Mouse (Mus musculus): ENCODE measurements around the gene Fam117a. TPM values are rescaled to one million over a fixed set of nuclear protein-coding genes. Genes with fewer than 3 reads are reported as not detected.

The Fam117a gene
- total and polyA plus RNA-seq, 2 experiments from 2014 or later, result 1.1 to 6.1 TPM

- H3K27me3 ChIP-seq (ENCODE audit: insufficient read depth, low read length), result 0 out of 2 replicates have a peak, but pooled peaks cover 8% of the 10 kb centered on the region
- no peaks in the 10 kb centered on the region for H3K36me3 ChIP-seq (ENCODE audit: insufficient read depth, low read length)
- WGBS, result 83% methylated on average over 9 of the region's 9 CpGs
- no peak overlapping the region for H3K9ac ChIP-seq (replicated peaks; ENCODE audit: low read length, poor library complexity, severe bottlenecking)
- no peak overlapping the region for H3K4me3 ChIP-seq (ENCODE audit: low read depth, low read length)
- no peak overlapping the region for H3K4me2 ChIP-seq (ENCODE audit: low read depth, low read length, poor library complexity, severe bottlenecking)
- H3K27ac ChIP-seq (ENCODE audit: low read depth, low read length), result no peak overlapping the region
- H3K4me1 ChIP-seq (ENCODE audit: insufficient read depth, low read length), result no peaks in the 10 kb centered on the region
- no peak for ATAC-seq (ENCODE audit: low FRiP score)
- TF ChIP-seq CTCF (IDR thresholded peaks at IDR 0.05), result no peak
- no peaks in the 10 kb centered on the region for H3K9me3 ChIP-seq (ENCODE audit: low read length)
- DNase-seq (ENCODE audit: low spot score), result no peak
Observed at GRCm38 (mm10) chr11:95333805-95334204, 3.0 kb upstream of the Fam117a start.

GRCm38 (mm10) chr11:95334448-95335060, 2.3 kb upstream of the Fam117a start:
- ATAC-seq (ENCODE audit: low FRiP score), result no peak
- Histone ChIP-seq H3K4me3 (ENCODE audit: low read depth, low read length) (no peak overlapping the region), H3K36me3 (ENCODE audit: insufficient read depth, low read length) (no peaks in the 10 kb centered on the region), H3K9ac (replicated peaks; ENCODE audit: low read length, poor library complexity, severe bottlenecking) (no peak overlapping the region), H3K4me1 (ENCODE audit: insufficient read depth, low read length) (no peaks in the 10 kb centered on the region), H3K9me3 (ENCODE audit: low read length) (no peaks in the 10 kb centered on the region), H3K27ac (ENCODE audit: low read depth, low read length) (no peak overlapping the region), H3K27me3 (ENCODE audit: insufficient read depth, low read length) (0 out of 2 replicates have a peak, but pooled peaks cover 8% of the 10 kb centered on the region), H3K4me2 (ENCODE audit: low read depth, low read length, poor library complexity, severe bottlenecking) (no peak overlapping the region)
- 69% methylated on average over 5 of the region's 5 CpGs for WGBS
- TF ChIP-seq CTCF (IDR thresholded peaks at IDR 0.05), result no peak
- no peak for DNase-seq (ENCODE audit: low spot score)

DNA sequence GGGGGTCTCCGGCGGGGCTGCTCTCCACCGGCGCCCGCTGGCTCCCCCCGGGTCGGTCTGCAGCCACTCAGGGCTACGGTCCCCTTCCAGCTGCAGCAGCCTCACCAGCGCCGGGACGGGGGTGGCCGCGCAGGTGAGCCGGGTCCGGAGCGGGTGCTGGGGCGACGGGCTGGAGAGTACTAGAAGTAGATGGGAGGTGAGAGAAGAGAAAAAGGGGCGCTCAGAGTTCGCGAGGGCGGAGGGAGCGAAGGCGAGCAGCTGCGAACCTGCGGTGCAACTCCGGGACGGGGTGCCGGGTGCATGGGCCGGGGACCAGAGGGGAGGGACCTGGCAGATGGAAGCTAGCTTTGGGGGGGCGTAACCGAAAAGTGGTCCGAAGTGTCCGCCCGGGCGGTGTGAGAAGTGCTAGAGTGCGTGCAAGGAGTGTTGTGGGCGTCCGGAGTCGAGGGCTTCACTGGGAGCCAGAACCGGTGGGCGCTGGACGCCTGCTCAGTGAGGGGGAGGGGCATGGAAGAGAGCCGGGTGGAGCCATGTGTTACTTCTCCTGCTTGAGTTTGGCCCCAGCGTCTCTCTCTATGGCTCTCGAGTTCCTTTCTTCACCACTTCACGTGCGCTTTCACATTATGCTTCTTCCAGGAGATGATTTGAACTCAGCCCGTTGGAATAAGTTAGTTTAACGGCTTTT, 453 bp downstream of the Fam117a start:
- Histone ChIP-seq H3K4me2 (ENCODE audit: low read depth, low read length, poor library complexity, severe bottlenecking) (peak overlapping the region; percentile 99), H3K27me3 (ENCODE audit: insufficient read depth, low read length) (0 out of 2 replicates have a peak, but pooled peaks cover 8% of the 10 kb centered on the region), H3K9me3 (ENCODE audit: low read length) (no peaks in the 10 kb centered on the region), H3K36me3 (ENCODE audit: insufficient read depth, low read length) (no peaks in the 10 kb centered on the region), H3K4me1 (ENCODE audit: insufficient read depth, low read length) (no peaks in the 10 kb centered on the region), H3K27ac (ENCODE audit: low read depth, low read length) (no peak overlapping the region), H3K4me3 (ENCODE audit: low read depth, low read length) (peak overlapping the region; percentile 85), H3K9ac (replicated peaks; ENCODE audit: low read length, poor library complexity, severe bottlenecking) (peak overlapping the region; percentile 50)
- peak; percentile 23 for DNase-seq (ENCODE audit: low spot score)
- TF ChIP-seq CTCF (IDR thresholded peaks at IDR 0.05), result no peak
- peak; percentile 68 for ATAC-seq (ENCODE audit: low FRiP score)
- WGBS, result under 1% methylated on average over 39 of the region's 50 CpGs

- DNase-seq (ENCODE audit: low spot score) (no peak), ATAC-seq (ENCODE audit: low FRiP score) (no peak)
- Histone ChIP-seq H3K36me3 (ENCODE audit: insufficient read depth, low read length) (no peaks in the 10 kb centered on the region), H3K27ac (ENCODE audit: low read depth, low read length) (no peak overlapping the region), H3K9ac (replicated peaks; ENCODE audit: low read length, poor library complexity, severe bottlenecking) (0 out of 2 replicates have a peak overlapping the region, but pooled peaks have one; percentile 50), H3K4me2 (ENCODE audit: low read depth, low read length, poor library complexity, severe bottlenecking) (peak overlapping the region; percentile 99), H3K4me1 (ENCODE audit: insufficient read depth, low read length) (no peaks in the 10 kb centered on the region), H3K4me3 (ENCODE audit: low read depth, low read length) (peak overlapping the region; percentile 85), H3K27me3 (ENCODE audit: insufficient read depth, low read length) (0 out of 2 replicates have a peak, but pooled peaks cover 8% of the 10 kb centered on the region), H3K9me3 (ENCODE audit: low read length) (no peaks in the 10 kb centered on the region)
- TF ChIP-seq CTCF (IDR thresholded peaks at IDR 0.05), result no peak
- WGBS, result 37% methylated on average over 9 of the region's 9 CpGs
Observed at GRCm38 (mm10) chr11:95337846-95338342, 1.1 kb downstream of the Fam117a start.

DNA sequence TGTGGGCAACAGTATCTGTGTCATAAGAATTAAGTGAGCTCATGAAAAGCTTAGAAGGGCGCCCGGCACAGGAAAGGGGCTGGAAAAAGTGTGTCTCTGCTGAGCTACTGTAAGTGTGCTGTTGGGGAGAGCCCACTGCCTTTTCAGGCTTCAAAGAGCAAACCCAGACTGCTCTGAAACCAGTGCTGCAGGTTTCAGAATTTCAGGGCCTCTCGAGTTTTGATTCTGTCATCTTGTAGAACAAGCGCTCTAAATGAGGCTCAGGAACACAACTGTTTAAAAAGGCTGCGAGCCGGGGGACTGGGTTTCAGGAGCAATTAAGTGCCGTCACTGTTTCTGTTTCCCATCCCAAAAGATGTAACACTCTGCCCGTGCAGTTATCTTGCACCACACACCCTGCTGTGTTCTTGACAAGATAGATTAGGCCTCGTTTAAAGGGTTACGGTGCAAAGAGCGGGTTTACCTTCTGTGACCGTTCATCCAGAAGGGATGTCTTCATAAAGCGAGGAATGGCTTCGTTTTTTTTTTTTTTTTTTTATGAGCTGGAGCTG, 2.7 kb downstream of the Fam117a start:
- H3K4me3 ChIP-seq (ENCODE audit: low read depth, low read length), result no peak overlapping the region
- H3K9ac ChIP-seq (replicated peaks; ENCODE audit: low read length, poor library complexity, severe bottlenecking), result no peak overlapping the region
- no peak for ATAC-seq (ENCODE audit: low FRiP score)
- H3K9me3 ChIP-seq (ENCODE audit: low read length), result no peaks in the 10 kb centered on the region
- 0 out of 2 replicates have a peak, but pooled peaks cover 8% of the 10 kb centered on the region for H3K27me3 ChIP-seq (ENCODE audit: insufficient read depth, low read length)
- TF ChIP-seq CTCF (IDR thresholded peaks at IDR 0.05), result no peak
- no peak for DNase-seq (ENCODE audit: low spot score)
- no peak overlapping the region for H3K27ac ChIP-seq (ENCODE audit: low read depth, low read length)
- H3K4me2 ChIP-seq (ENCODE audit: low read depth, low read length, poor library complexity, severe bottlenecking), result no peak overlapping the region
- 28% methylated on average over 14 of the region's 14 CpGs for WGBS
- no peaks in the 10 kb centered on the region for H3K4me1 ChIP-seq (ENCODE audit: insufficient read depth, low read length)
- no peaks in the 10 kb centered on the region for H3K36me3 ChIP-seq (ENCODE audit: insufficient read depth, low read length)

- DNase-seq (ENCODE audit: low spot score) (no peak), ATAC-seq (ENCODE audit: low FRiP score) (no peak)
- no peaks in the 10 kb centered on the region for H3K36me3 ChIP-seq (ENCODE audit: insufficient read depth, low read length)
- H3K4me1 ChIP-seq (ENCODE audit: insufficient read depth, low read length), result no peaks in the 10 kb centered on the region
- no peaks in the 10 kb centered on the region for H3K9me3 ChIP-seq (ENCODE audit: low read length)
- 0 out of 2 replicates have a peak, but pooled peaks cover 3% of the 10 kb centered on the region for H3K27me3 ChIP-seq (ENCODE audit: insufficient read depth, low read length)
- no peak overlapping the region for H3K4me2 ChIP-seq (ENCODE audit: low read depth, low read length, poor library complexity, severe bottlenecking)
- no peak for TF ChIP-seq CTCF (IDR thresholded peaks at IDR 0.05)
- H3K4me3 ChIP-seq (ENCODE audit: low read depth, low read length), result no peak overlapping the region
- WGBS, result 62% methylated on average over 1 of the region's 1 CpGs
- H3K9ac ChIP-seq (replicated peaks; ENCODE audit: low read length, poor library complexity, severe bottlenecking), result no peak overlapping the region
- H3K27ac ChIP-seq (ENCODE audit: low read depth, low read length), result no peak overlapping the region
Observed at GRCm38 (mm10) chr11:95340259-95340658, 3.4 kb downstream of the Fam117a start.
